17 mouse cellular contexts compared by ENCODE assay signal in the genomic region with DNA sequence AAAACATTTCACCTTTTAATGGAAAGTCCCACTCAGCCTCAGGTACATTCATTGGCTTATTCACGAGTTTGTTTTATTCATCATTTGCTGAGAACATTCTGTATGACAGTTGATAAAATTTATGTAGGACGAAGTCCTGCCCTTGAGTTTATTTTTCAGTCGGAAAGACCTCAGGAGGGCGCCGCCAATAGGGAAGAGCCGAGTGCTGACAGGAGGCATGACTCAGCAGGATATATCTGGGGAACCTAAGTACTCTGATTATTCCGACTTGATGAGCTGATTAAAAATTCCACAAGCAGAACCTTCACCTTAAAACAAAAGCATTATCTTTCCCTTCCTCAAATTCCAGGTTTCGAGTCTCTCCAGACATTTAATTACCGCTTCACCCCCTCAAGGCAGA. TPM values are rescaled to one million over a fixed set of nuclear protein-coding genes. Genes with fewer than 3 reads are reported as not detected.
DNase-seq lines count a peak whose midpoint lies in the region; ATAC-seq and TF ChIP-seq lines count a peak whose summit lies in the region.
"Had no signal": no experiment of that assay in that cellular context is flagged by ENCODE, and none has a peak within 500 bp of the region (broad histone marks: within the 10 kb centered on the region; RNA-seq: fewer than 3 reads in every experiment).

No protein-coding gene starts in this region.

- no peak overlapping the region for H3K27ac ChIP-seq in liver, adult 2 months (replicated peaks; ENCODE audit: insufficient read depth, low read depth, low read length)
- H3K27ac ChIP-seq in liver, embryonic 12.5 days: no peak overlapping the region
- H3K27ac ChIP-seq: heart, embryonic 10.5 days had no signal

- no peaks in the 10 kb centered on the region for H3K36me3 ChIP-seq in liver, adult 2 months (ENCODE audit: control insufficient read depth, insufficient read depth, low read length)
- no peaks in the 10 kb centered on the region for H3K36me3 ChIP-seq in liver, embryonic 12.5 days

- no peak for TF ChIP-seq POLR2A in liver, adult 2 months (IDR thresholded peaks at IDR 0.05; ENCODE audit: extremely low read depth, insufficient read depth, low read length)

- no peaks in the 10 kb centered on the region for H3K9me3 ChIP-seq in liver, embryonic 12.5 days (replicated peaks)
- H3K9me3 ChIP-seq: heart, embryonic 10.5 days had no signal

- peak; percentile 16 for DNase-seq in liver, adult 2 months (ENCODE audit: extremely low read depth, low read depth, low spot score)
- peak; percentile 42 for DNase-seq in MN1 (ENCODE audit: low spot score)
- peak; percentile 52 for DNase-seq in adrenal gland, postnatal 10 days
- DNase-seq in retina, postnatal 1 day: no peak
- DNase-seq in embryo, embryonic 11 days: no peak
- DNase-seq in B cell, adult 2 months: no peak
- DNase-seq: cerebellum, postnatal 36 days; kidney, postnatal 10 days; left cerebral cortex, postnatal 4 days; liver, postnatal 0 days; thymus, postnatal 4 days had no signal

- H3K9ac ChIP-seq in liver, adult 2 months (ENCODE audit: low read depth, low read length): no peak overlapping the region
- no peak overlapping the region for H3K9ac ChIP-seq in liver, embryonic 12.5 days
- H3K9ac ChIP-seq: liver, postnatal 0 days had no signal

- TF ChIP-seq CTCF in liver, adult 2 months (IDR thresholded peaks at IDR 0.05; ENCODE audit: low read depth, low read length): no peak

- no peaks in the 10 kb centered on the region for H3K79me2 ChIP-seq in liver, adult 2 months (ENCODE audit: control insufficient read depth, insufficient read depth, low read length)

- WGBS in liver, adult 2 months: 63% methylated on average over 9 of the region's 9 CpGs
- WGBS in liver, embryonic 12.5 days (ENCODE audit: insufficient replicate concordance): 35% methylated on average over 9 of the region's 9 CpGs

- no peaks in the 10 kb centered on the region for H3K4me1 ChIP-seq in liver, adult 2 months (ENCODE audit: control insufficient read depth, insufficient read depth, low read length)
- H3K4me1 ChIP-seq in liver, embryonic 12.5 days: peaks cover 18% of the 10 kb centered on the region

- H3K4me3 ChIP-seq in liver, adult 2 months (ENCODE audit: insufficient read depth, low read depth, low read length): no peak overlapping the region
- no peak overlapping the region for H3K4me3 ChIP-seq in liver, embryonic 12.5 days
- H3K4me3 ChIP-seq: heart, embryonic 10.5 days had no signal

- H3K4me2 ChIP-seq in liver, embryonic 12.5 days: no peak overlapping the region

- H3K27me3 ChIP-seq in liver, adult 2 months (ENCODE audit: control insufficient read depth, insufficient read depth, low read length): no peaks in the 10 kb centered on the region
- H3K27me3 ChIP-seq in liver, embryonic 12.5 days (replicated peaks): no peaks in the 10 kb centered on the region

- no peak for ATAC-seq in liver, embryonic 12.5 days
- peak; percentile 59 for ATAC-seq in megakaryocyte progenitor cell, adult 5-6 weeks (replicated peaks; ENCODE audit: poor library complexity)
- ATAC-seq: activated CD4-positive, CD25-positive, alpha-beta regulatory T cell, adult 4 months; forebrain, embryonic 14.5 days; inflammation-experienced regulatory T-cells, adult 6 months; liver, postnatal 0 days had no signal

RNA-seq across cellular contexts. Expression of a gene that starts 21.7 kb away (rescaled TPM):
- 21.4 and 22.7 TPM in 2 replicates for total RNA-seq in liver, adult 2 months (2014; rRNA removed)
- polyA plus RNA-seq in liver, adult 2 months (2012; rRNA removed): 31.0 and 32.2 TPM in 2 replicates
- 6.8 and 7.0 TPM in 2 replicates for polyA plus RNA-seq in liver, embryonic 12.5 days (2016; fragmentation: Nextera tagmentation; extraction: Ambion mirVana)
- total RNA-seq in adrenal gland, postnatal 10 days (2021): 10 to 100 TPM; 33.8 to 34.5 TPM
- total RNA-seq in megakaryocyte progenitor cell, adult 5-6 weeks (2015): 27.4 and 29.2 TPM in 2 replicates
- 12.2 and 18.6 TPM in 2 replicates for total RNA-seq in megakaryocyte progenitor cell, adult 5-6 weeks (2017)

RNA-seq across cellular contexts. Expression of a gene that starts 26.4 kb away (rescaled TPM):
- 52.2 and 57.3 TPM in 2 replicates for total RNA-seq in liver, adult 2 months (2014; rRNA removed)
- polyA plus RNA-seq in liver, adult 2 months (2012; rRNA removed): 44.7 and 47.4 TPM in 2 replicates
- 3.9 and 4.1 TPM in 2 replicates for polyA plus RNA-seq in liver, embryonic 12.5 days (2016; fragmentation: Nextera tagmentation; extraction: Ambion mirVana)
- total RNA-seq in adrenal gland, postnatal 10 days (2021): 1 to 10 TPM; 4.6 to 6.2 TPM
- 0.93 and 1.2 TPM in 2 replicates for total RNA-seq in megakaryocyte progenitor cell, adult 5-6 weeks (2015)
- total RNA-seq in megakaryocyte progenitor cell, adult 5-6 weeks (2017): 0.17 and 0.54 TPM in 2 replicates

Comparison
In these comparisons a context has a peak if more than half of its experiments do, and no peak if none do; other contexts are left out.
1. DNase-seq: peak in liver, adult 2 months (single experiment), MN1 (single experiment) and adrenal gland, postnatal 10 days (single experiment); none in retina, postnatal 1 day (single experiment), embryo, embryonic 11 days (single experiment) and B cell, adult 2 months (0 of 2).